Mouse (Mus musculus): ENCODE measurements at regions not wholly inside any gene's neighbourhood (a gene's known extent, or its start where the extent isn't known, plus 50 kb on each side); places are given as distances from the start of the nearest gene placed in this dataset.

GRCm38 (mm10) chr8:125367374-125367773 lies 202.2 kb downstream of the Sipa1l2 start:
- DNase-seq, result no peak

GRCm38 (mm10) chr8:125365004-125365403 lies 204.6 kb downstream of the Sipa1l2 start:
- no peak for DNase-seq

- no peak for DNase-seq
Observed at GRCm38 (mm10) chr8:125359456-125359855, 210.2 kb downstream of the Sipa1l2 start.

GRCm38 (mm10) chr8:125357759-125358158 lies 211.8 kb downstream of the Sipa1l2 start:
- DNase-seq, result no peak

- no peak for DNase-seq
Observed at GRCm38 (mm10) chr8:125355059-125355509, 214.5 kb downstream of the Sipa1l2 start.

- no peak for DNase-seq
Observed at GRCm38 (mm10) chr8:125352276-125352675, 217.3 kb downstream of the Sipa1l2 start.

- peak; percentile 45 to 52 for DNase-seq
Observed at GRCm38 (mm10) chr8:125351486-125352032, 218.0 kb downstream of the Sipa1l2 start.

- DNase-seq, result no peak
Observed at GRCm38 (mm10) chr8:125349290-125350025, 220.2 kb downstream of the Sipa1l2 start.

- DNase-seq, result no peak
Observed at GRCm38 (mm10) chr8:125346182-125346581, 223.4 kb downstream of the Sipa1l2 start.

- DNase-seq, result no peak
Observed at GRCm38 (mm10) chr8:125345571-125345970, 224.0 kb downstream of the Sipa1l2 start.

- no peak for DNase-seq
Observed at GRCm38 (mm10) chr8:125343867-125344266, 225.7 kb downstream of the Sipa1l2 start.

- DNase-seq, result no peak
Observed at GRCm38 (mm10) chr8:125342521-125342920, 227.1 kb downstream of the Sipa1l2 start.

- no peak for DNase-seq
Observed at GRCm38 (mm10) chr8:125341606-125342005, 228.0 kb downstream of the Sipa1l2 start.

GRCm38 (mm10) chr8:125338222-125338621 lies 231.4 kb downstream of the Sipa1l2 start:
- peak in 1 of 2 experiments; percentile 25 for DNase-seq

GRCm38 (mm10) chr8:125337444-125338077 lies 232.0 kb downstream of the Sipa1l2 start:
- DNase-seq, result peak; percentile 30 to 34

- DNase-seq, result peak in 1 of 2 experiments; percentile 24
Observed at GRCm38 (mm10) chr8:125336799-125337198, 232.8 kb downstream of the Sipa1l2 start.

GRCm38 (mm10) chr8:125335575-125336370 lies 233.8 kb downstream of the Sipa1l2 start:
- DNase-seq, result no peak

GRCm38 (mm10) chr8:125335171-125335570 lies 234.4 kb downstream of the Sipa1l2 start:
- DNase-seq, result no peak

- no peak for DNase-seq
Observed at GRCm38 (mm10) chr8:125330638-125331037, 239.0 kb downstream of the Sipa1l2 start.

- DNase-seq, result no peak
Observed at GRCm38 (mm10) chr8:125328650-125329049, 241.0 kb downstream of the Sipa1l2 start.

GRCm38 (mm10) chr8:125327551-125328262 lies 241.9 kb downstream of the Sipa1l2 start:
- DNase-seq, result no peak

- no peak for DNase-seq
Observed at GRCm38 (mm10) chr8:125327006-125327405, 242.6 kb downstream of the Sipa1l2 start.

Measured in thymus, postnatal 36 days (tissue).